Mouse (Mus musculus) liver, embryonic 14.5 days (tissue): ENCODE data around the gene Trim11. TPM values are rescaled to one million over a fixed set of nuclear protein-coding genes. Genes with fewer than 3 reads are reported as not detected.

Experiments used
- ATAC-seq: fragments of 200-750 bp; cut with Nextera tagmentation; 2 replicates; pipeline ENCODE4 v1.8.0; 2017; ENCODE audit warnings: moderate number of reproducible peaks, mild to moderate bottlenecking, moderate library complexity; ENCODE audit not compliant: insufficient read depth
- DNase-seq, 3 experiments: peaks; one replicate each; pipeline ENCODE4 v3.0.0-alpha.2; 2012 to 2013; ENCODE audit warnings: low read depth in 3 of 3, low spot score in 3 of 3
- H3K27ac ChIP-seq: fragments of 300-500 bp; sonication (generic); 2 replicates; pipeline ENCODE4 v1.5.1; 2014; ENCODE audit warnings: moderate library complexity, mild to moderate bottlenecking, control low read depth, inconsistent platforms
- H3K27me3 ChIP-seq: fragments of 300-500 bp; sonication (generic); 2 replicates; pipeline ENCODE4 v1.6.1; 2014; ENCODE audit warnings: mild to moderate bottlenecking, low read length, moderate library complexity; ENCODE audit not compliant: control insufficient read depth, insufficient read depth
- H3K36me3 ChIP-seq: fragments of 300-500 bp; sonication (generic); replicated peaks from 2 replicates; pipeline ENCODE4 v1.6.1; 2014; ENCODE audit warnings: low read depth; ENCODE audit not compliant: control insufficient read depth, insufficient read depth
- H3K4me1 ChIP-seq, 2 experiments: fragments of 200-500 bp in 1 of 2; fragments of 300-500 bp in 1 of 2; sonication (generic) in 1 of 2; replicated peaks; 2 replicates each; pipeline ENCODE4 v1.6.1; 2012 to 2014; ENCODE audit warnings: antibody characterized with exemption in 1 of 2, inconsistent platforms in 1 of 2, low read length in 1 of 2; ENCODE audit not compliant: control insufficient read depth in 2 of 2, insufficient read depth in 2 of 2
- H3K4me2 ChIP-seq: fragments of 300-500 bp; sonication (generic); 2 replicates; pipeline ENCODE4 v1.6.1; 2014; ENCODE audit warnings: low read depth, mild to moderate bottlenecking, control low read depth, moderate library complexity
- H3K4me3 ChIP-seq, 2 experiments: fragments of 200-500 bp in 1 of 2; fragments of 300-500 bp in 1 of 2; sonication (generic) in 1 of 2; 2 replicates each; pipeline ENCODE4 v1.5.1; 2012 to 2014; ENCODE audit warnings: low read depth in 2 of 2, low read length in 2 of 2, mild to moderate bottlenecking in 2 of 2, control low read depth in 1 of 2, inconsistent platforms in 1 of 2, moderate library complexity in 1 of 2; ENCODE audit not compliant: insufficient read depth in 1 of 2
- H3K9ac ChIP-seq: fragments of 300-500 bp; sonication (generic); replicated peaks from 2 replicates; pipeline ENCODE4 v1.6.1; 2014; ENCODE audit warnings: mild to moderate bottlenecking, control low read depth, moderate library complexity
- H3K9me3 ChIP-seq: fragments of 300-500 bp; sonication (generic); 2 replicates; pipeline ENCODE4 v1.6.1; 2016; ENCODE audit warnings: low read length, mixed read lengths; ENCODE audit not compliant: control insufficient read depth
- CTCF ChIP-seq: IDR thresholded peaks from 2 replicates; pipeline ENCODE4 v1.5.1; 2016; ENCODE audit warnings: antibody characterized with exemption, low read depth, control low read depth
- EP300 ChIP-seq: IDR thresholded peaks from 2 replicates; pipeline ENCODE4 v1.6.1; 2016; ENCODE audit warnings: antibody characterized with exemption, low read depth
- WGBS: fragments of 180-500 bp; shearing (Covaris S2); extraction: QIAGEN DNeasy Blood & Tissue Kit; methylation state at CpG from one replicate; pipeline ENCODE4 v1.1.7; 2014; ENCODE audit not compliant: insufficient replicate concordance; 5-methylcytosine and 5-hydroxymethylcytosine counted together
- polyA plus RNA-seq, 2 experiments: library from polyadenylated mRNA; depleted of rRNA in 1 of 2; stranded (reverse) in 1 of 2; unstranded in 1 of 2; fragments of >200 nt; fragmentation: Nextera tagmentation in 1 of 2; extraction: Ambion mirVana in 1 of 2; gene quantifications; 2 replicates each; pipeline versions ENCODE4 v1.2.1 to v1.2.3; 2012 to 2014

Trim11 gene
- polyA plus RNA-seq, 2 experiments = 6.4 to 8.1 TPM

- DNase-seq = no peak
- WGBS = 65% methylated on average over 3 of the region's 3 CpGs
- Histone ChIP-seq H3K4me3 (no peak overlapping the region), H3K4me1 (peaks cover 5 to 8% of the 10 kb centered on the region in 2 experiments), H3K9ac (no peak overlapping the region), H3K27me3 (no peaks in the 10 kb centered on the region), H3K9me3 (no peaks in the 10 kb centered on the region), H3K4me2 (no peak overlapping the region), H3K27ac (no peak overlapping the region), H3K36me3 (no peaks in the 10 kb centered on the region)
- no peak for ATAC-seq
- no peak for TF ChIP-seq EP300
- no peak for TF ChIP-seq CTCF
These were observed 3.5 kb upstream of the Trim11 start for GRCm38 (mm10) chr11:58974414-58974813.

- Histone ChIP-seq H3K9ac (peak overlapping the region; percentile 93), H3K27ac (peak overlapping the region; percentile 77), H3K4me1 (peaks cover 7 to 17% of the 10 kb centered on the region in 2 experiments), H3K9me3 (no peaks in the 10 kb centered on the region), H3K4me2 (peak overlapping the region; percentile 78), H3K4me3 (peak overlapping the region; percentile 65 to 96), H3K27me3 (no peaks in the 10 kb centered on the region), H3K36me3 (peaks cover 2% of the 10 kb centered on the region; the same call in 1 of the 2 replicates)
- no peak for DNase-seq
- TF ChIP-seq CTCF (no peak), EP300 (no peak)
- under 1% methylated on average over 29 of the region's 29 CpGs for WGBS
- ATAC-seq = peak; percentile 55
These were observed 743 bp upstream of the Trim11 start for GRCm38 (mm10) chr11:58977150-58977549.

- peak overlapping the region; percentile 65 to 96 for H3K4me3 ChIP-seq
- H3K9ac ChIP-seq = peak overlapping the region; percentile 93
- H3K27me3 ChIP-seq = no peaks in the 10 kb centered on the region
- peak overlapping the region; percentile 78 for H3K4me2 ChIP-seq
- H3K4me1 ChIP-seq = peaks cover 7 to 17% of the 10 kb centered on the region in 2 experiments
- peak; percentile 36; the same call in 1 of the 2 replicates for ATAC-seq
- peak overlapping the region; percentile 77 for H3K27ac ChIP-seq
- WGBS = under 1% methylated on average over 21 of the region's 21 CpGs
- H3K9me3 ChIP-seq = no peaks in the 10 kb centered on the region
- peaks cover 7% of the 10 kb centered on the region for H3K36me3 ChIP-seq
- no peak for DNase-seq
- TF ChIP-seq CTCF (no peak), EP300 (no peak)
These were observed 276 bp upstream of the Trim11 start for GRCm38 (mm10) chr11:58977607-58978026.

DNA sequence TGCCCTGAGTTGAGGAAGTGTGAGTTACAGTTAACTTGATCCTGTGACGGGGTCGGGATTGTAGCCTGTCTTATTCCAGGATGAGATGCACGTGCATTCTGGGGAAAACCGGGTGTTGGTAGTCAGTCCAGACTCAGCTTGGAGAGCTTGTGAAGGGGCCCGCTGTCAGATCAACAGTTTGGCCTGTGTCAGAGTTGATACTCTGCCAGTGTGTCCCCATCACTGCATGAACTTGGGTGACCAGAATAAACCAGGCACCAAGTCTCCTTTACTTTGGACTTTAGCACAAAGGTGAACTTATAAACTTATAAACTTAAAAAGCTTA lies 775 bp downstream of the Trim11 start:
- Histone ChIP-seq H3K9me3 (no peaks in the 10 kb centered on the region), H3K27ac (peak overlapping the region; percentile 45), H3K4me1 (peaks cover 7 to 17% of the 10 kb centered on the region in 2 experiments), H3K4me3 (peak overlapping the region; percentile 65 to 96), H3K27me3 (no peaks in the 10 kb centered on the region), H3K36me3 (peaks cover 12% of the 10 kb centered on the region), H3K4me2 (peak overlapping the region; percentile 78), H3K9ac (peak overlapping the region; percentile 93)
- ATAC-seq = peak; percentile 11; the same call in 1 of the 2 replicates
- DNase-seq = no peak
- under 1% methylated on average over 5 of the region's 5 CpGs for WGBS
- TF ChIP-seq EP300 = no peak
- TF ChIP-seq CTCF = no peak

DNA sequence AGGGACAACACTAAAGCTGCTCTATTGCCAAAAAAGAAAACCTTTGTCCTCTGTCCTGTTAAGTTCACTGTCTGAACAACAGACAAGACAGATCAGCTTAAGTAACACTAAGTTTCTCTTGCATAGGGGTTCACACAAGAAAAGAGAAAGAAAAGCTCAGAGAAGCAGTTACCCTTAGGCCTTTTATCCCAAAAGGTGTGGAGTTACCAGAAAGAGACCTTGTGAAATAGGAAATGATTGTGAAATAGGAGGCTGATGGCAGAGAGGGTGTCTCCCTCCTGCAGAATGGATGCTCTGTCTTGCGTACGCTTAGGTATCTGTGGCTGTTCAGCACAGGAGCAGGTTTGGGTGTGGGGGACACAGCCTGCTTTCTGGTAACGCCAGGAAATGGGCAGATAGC lies 1.3 kb downstream of the Trim11 start:
- H3K27me3 ChIP-seq = no peaks in the 10 kb centered on the region
- 45% methylated on average over 3 of the region's 3 CpGs for WGBS
- H3K27ac ChIP-seq = peak overlapping the region; percentile 45
- H3K4me1 ChIP-seq = peaks cover 7 to 17% of the 10 kb centered on the region in 2 experiments
- TF ChIP-seq EP300 (no peak), CTCF (no peak)
- ATAC-seq = no peak
- H3K4me3 ChIP-seq = peak overlapping the region; percentile 65 to 96
- peak overlapping the region; percentile 93 for H3K9ac ChIP-seq
- no peak for DNase-seq
- H3K36me3 ChIP-seq = peaks cover 17% of the 10 kb centered on the region
- peak overlapping the region; percentile 78 for H3K4me2 ChIP-seq
- H3K9me3 ChIP-seq = no peaks in the 10 kb centered on the region
